Mouse (Mus musculus) embryonic fibroblast, embryonic 13.5 days (primary cell): ENCODE results near the gene Itih2.

Experiments
- CTCF ChIP-seq: IDR thresholded peaks from 2 replicates; pipeline ENCODE4 v1.5.1; 2011; ENCODE audit warnings: mild to moderate bottlenecking, control low read depth, low read length, moderate library complexity, borderline replicate concordance; ENCODE audit not compliant: insufficient read depth
- POLR2A ChIP-seq: IDR thresholded peaks from 2 replicates; pipeline ENCODE4 v1.6.1; 2011; ENCODE audit warnings: low read depth, mild to moderate bottlenecking, control low read depth, low read length, moderate library complexity

- TF ChIP-seq POLR2A (no peak), CTCF (no peak)
Measured at GRCm38 (mm10) chr2:10050878-10051277, 80.3 kb downstream of the Itih2 start.
